Mouse (Mus musculus): ENCODE results near the gene Ereg.

Gene Ereg

GRCm38 (mm10) chr5:91074450-91074950 lies at the start of gene Ereg:
Gene Ereg (plus strand): TSS chr5:91074622.
- peak; percentile 58 for DNase-seq (ENCODE audit: extremely low spot score)

GRCm38 (mm10) chr5:91027164-91027563 lies 47.3 kb upstream of the Ereg start, which contains the start of gene Epgn:
Gene Epgn (plus strand): TSS chr5:91027464.
- no peak for DNase-seq (ENCODE audit: extremely low spot score)

GRCm38 (mm10) chr5:91027840-91028239 lies 46.6 kb upstream of the Ereg start:
- DNase-seq (ENCODE audit: extremely low spot score): no peak

- no peak for DNase-seq (ENCODE audit: extremely low spot score)
Measured at GRCm38 (mm10) chr5:91030629-91031028, 43.8 kb upstream of the Ereg start.

GRCm38 (mm10) chr5:91035341-91035740 lies 39.1 kb upstream of the Ereg start:
- DNase-seq (ENCODE audit: extremely low spot score): no peak

GRCm38 (mm10) chr5:91036628-91037027 lies 37.8 kb upstream of the Ereg start:
- DNase-seq (ENCODE audit: extremely low spot score): no peak

GRCm38 (mm10) chr5:91037756-91038155 lies 36.7 kb upstream of the Ereg start:
- no peak for DNase-seq (ENCODE audit: extremely low spot score)

- DNase-seq (ENCODE audit: extremely low spot score): no peak
Measured at GRCm38 (mm10) chr5:91038547-91038946, 35.9 kb upstream of the Ereg start.

- DNase-seq (ENCODE audit: extremely low spot score): no peak
Measured at GRCm38 (mm10) chr5:91038963-91039362, 35.5 kb upstream of the Ereg start.

- DNase-seq (ENCODE audit: extremely low spot score): no peak
Measured at GRCm38 (mm10) chr5:91047987-91048386, 26.4 kb upstream of the Ereg start.

GRCm38 (mm10) chr5:91048397-91048796 lies 26.0 kb upstream of the Ereg start:
- DNase-seq (ENCODE audit: extremely low spot score): no peak

- no peak for DNase-seq (ENCODE audit: extremely low spot score)
Measured at GRCm38 (mm10) chr5:91072340-91072739, 2.1 kb upstream of the Ereg start.

GRCm38 (mm10) chr5:91073626-91074025 lies 796 bp upstream of the Ereg start:
- no peak for DNase-seq (ENCODE audit: extremely low spot score)

- no peak for DNase-seq (ENCODE audit: extremely low spot score)
Measured at GRCm38 (mm10) chr5:91074026-91074425, 396 bp upstream of the Ereg start.

- DNase-seq (ENCODE audit: extremely low spot score): no peak
Measured at GRCm38 (mm10) chr5:91075021-91075420, 599 bp downstream of the Ereg start.

GRCm38 (mm10) chr5:91083016-91083415 lies 8.6 kb downstream of the Ereg start:
- no peak for DNase-seq (ENCODE audit: extremely low spot score)

- no peak for DNase-seq (ENCODE audit: extremely low spot score)
Measured at GRCm38 (mm10) chr5:91085291-91085690, 10.9 kb downstream of the Ereg start.

GRCm38 (mm10) chr5:91090301-91090700 lies 15.9 kb downstream of the Ereg start:
- DNase-seq (ENCODE audit: extremely low spot score): no peak

- DNase-seq (ENCODE audit: extremely low spot score): no peak
Measured at GRCm38 (mm10) chr5:91097911-91098614, 23.6 kb downstream of the Ereg start.

- DNase-seq (ENCODE audit: extremely low spot score): no peak
Measured at GRCm38 (mm10) chr5:91101742-91102141, 27.3 kb downstream of the Ereg start.

GRCm38 (mm10) chr5:91103943-91104665 lies 29.7 kb downstream of the Ereg start:
- DNase-seq (ENCODE audit: extremely low spot score): no peak

GRCm38 (mm10) chr5:91106248-91106647 lies 31.8 kb downstream of the Ereg start:
- DNase-seq (ENCODE audit: extremely low spot score): no peak
